10 mouse cellular contexts compared by ENCODE assay signal in genomic region chr11:99249115-99249514, GRCm38 (mm10). TPM values are rescaled to one million over a fixed set of nuclear protein-coding genes. Genes with fewer than 3 reads are reported as not detected.
DNase-seq lines count a peak whose midpoint lies in the region; ATAC-seq and TF ChIP-seq lines count a peak whose summit lies in the region.
"Had no signal": no experiment of that assay in that cellular context is flagged by ENCODE, and none has a peak within 500 bp of the region (broad histone marks: within the 10 kb centered on the region; RNA-seq: fewer than 3 reads in every experiment).

No protein-coding gene starts in this region.

- peak; percentile 64 for TF ChIP-seq RAD21 in CH12.LX (IDR thresholded peaks at IDR 0.05; ENCODE audit: low read depth, low read length)

- no peak overlapping the region for H3K27ac ChIP-seq in intestine, postnatal 0 days (ENCODE audit: low read depth, low read length)
- no peak overlapping the region for H3K27ac ChIP-seq in intestine, embryonic 16.5 days (ENCODE audit: low read length)
- H3K27ac ChIP-seq in CH12.LX (ENCODE audit: insufficient read depth, low read depth) = no peak overlapping the region
- no peak overlapping the region for H3K27ac ChIP-seq in liver, postnatal 0 days (ENCODE audit: low read depth)
- no peak overlapping the region for H3K27ac ChIP-seq in hindbrain, embryonic 12.5 days

- no peaks in the 10 kb centered on the region for H3K27me3 ChIP-seq in intestine, postnatal 0 days (replicated peaks; ENCODE audit: control insufficient read depth, insufficient read depth, low read length)
- H3K27me3 ChIP-seq in intestine, embryonic 16.5 days (replicated peaks; ENCODE audit: control insufficient read depth, insufficient read depth, low read length) = no peaks in the 10 kb centered on the region
- no peaks in the 10 kb centered on the region for H3K27me3 ChIP-seq in CH12.LX (replicated peaks)
- H3K27me3 ChIP-seq in liver, postnatal 0 days (ENCODE audit: insufficient read depth, low read length) = no peaks in the 10 kb centered on the region
- no peaks in the 10 kb centered on the region for H3K27me3 ChIP-seq in hindbrain, embryonic 12.5 days

- H3K36me3 ChIP-seq in intestine, postnatal 0 days (ENCODE audit: control insufficient read depth, insufficient read depth) = no peaks in the 10 kb centered on the region
- no peaks in the 10 kb centered on the region for H3K36me3 ChIP-seq in intestine, embryonic 16.5 days (ENCODE audit: control insufficient read depth, insufficient read depth, low read length)
- H3K36me3 ChIP-seq in CH12.LX (replicated peaks in 1 of 2; ENCODE audit: control insufficient read depth in 1 of 2, insufficient read depth in 1 of 2, low read length in 1 of 2) = no peaks in the 10 kb centered on the region
- no peaks in the 10 kb centered on the region for H3K36me3 ChIP-seq in liver, postnatal 0 days (replicated peaks; ENCODE audit: insufficient read depth, low read length)
- H3K36me3 ChIP-seq in hindbrain, embryonic 12.5 days = no peaks in the 10 kb centered on the region

- in situ Hi-C loops in CH12.LX (cut with MboI; ENCODE audit: low pct_ligation_motif_present, low pct_unique_long_range_greater_than_20kb, low sequenced_read_pairs) = loop anchor here (5.0 to 10.0 kb wide), 2 partner anchors 77 to 94 kb away; partner anchors contain the start of gene Ccr7

- 59% methylated on average over 4 of the region's 4 CpGs for WGBS in intestine, postnatal 0 days
- WGBS in intestine, embryonic 16.5 days = 56% methylated on average over 4 of the region's 4 CpGs
- WGBS in liver, postnatal 0 days (ENCODE audit: insufficient replicate concordance) = 61% methylated on average over 4 of the region's 4 CpGs
- 66% methylated on average over 4 of the region's 4 CpGs for WGBS in hindbrain, embryonic 12.5 days

- dilution Hi-C loops in CH12.LX (cut with MboI; ENCODE audit: extremely low pct_ligation_motif_present, extremely low pct_unique_long_range_greater_than_20kb, low sequenced_read_pairs) = no loop called here

- no peaks in the 10 kb centered on the region for H3K9me3 ChIP-seq in intestine, postnatal 0 days (ENCODE audit: control insufficient read depth)
- no peaks in the 10 kb centered on the region for H3K9me3 ChIP-seq in intestine, embryonic 16.5 days (ENCODE audit: control insufficient read depth, low read length)
- no peaks in the 10 kb centered on the region for H3K9me3 ChIP-seq in CH12.LX (replicated peaks; ENCODE audit: low read length)
- no peaks in the 10 kb centered on the region for H3K9me3 ChIP-seq in liver, postnatal 0 days (ENCODE audit: low read length)
- H3K9me3 ChIP-seq in hindbrain, embryonic 12.5 days (replicated peaks) = no peaks in the 10 kb centered on the region

- no peak overlapping the region for H3K4me3 ChIP-seq in intestine, postnatal 0 days (ENCODE audit: low read depth, low read length)
- H3K4me3 ChIP-seq in intestine, embryonic 16.5 days (ENCODE audit: low read length) = no peak overlapping the region
- H3K4me3 ChIP-seq in CH12.LX (replicated peaks in 1 of 3; ENCODE audit: low read depth in 2 of 3, low read length in 2 of 3, poor library complexity in 1 of 3) = no peak overlapping the region
- H3K4me3 ChIP-seq in liver, postnatal 0 days (ENCODE audit: low read depth, low read length) = no peak overlapping the region
- H3K4me3 ChIP-seq in hindbrain, embryonic 12.5 days = no peak overlapping the region

- H3K4me1 ChIP-seq in intestine, postnatal 0 days (replicated peaks; ENCODE audit: control insufficient read depth, insufficient read depth, low read length) = no peaks in the 10 kb centered on the region
- H3K4me1 ChIP-seq in intestine, embryonic 16.5 days (ENCODE audit: control insufficient read depth, insufficient read depth, low read length) = 0 out of 2 replicates have a peak, but pooled peaks cover 1% of the 10 kb centered on the region
- peaks cover 27 to 50% of the 10 kb centered on the region in 2 experiments for H3K4me1 ChIP-seq in CH12.LX (ENCODE audit: control insufficient read depth in 1 of 2, insufficient read depth in 2 of 2)
- H3K4me1 ChIP-seq in liver, postnatal 0 days (ENCODE audit: insufficient read depth) = peaks cover 2% of the 10 kb centered on the region
- peaks cover 5% of the 10 kb centered on the region for H3K4me1 ChIP-seq in hindbrain, embryonic 12.5 days

- ATAC-seq in intestine, postnatal 0 days = no peak
- no peak for ATAC-seq in intestine, embryonic 16.5 days
- ATAC-seq in cerebellum, adult (ENCODE audit: insufficient number of reproducible peaks, low FRiP score, low TSS enrichment) = 0 out of 2 replicates have a peak, but pooled peaks have one; percentile 45
- ATAC-seq in liver, postnatal 0 days = no peak
- ATAC-seq in hindbrain, embryonic 12.5 days (ENCODE audit: low FRiP score) = no peak

- no peak overlapping the region for H3K4me2 ChIP-seq in intestine, postnatal 0 days (replicated peaks; ENCODE audit: low read depth)
- H3K4me2 ChIP-seq in intestine, embryonic 16.5 days (ENCODE audit: low read depth, low read length) = no peak overlapping the region
- H3K4me2 ChIP-seq in CH12.LX (ENCODE audit: insufficient read depth, low read depth, poor library complexity, severe bottlenecking) = no peak overlapping the region
- H3K4me2 ChIP-seq in liver, postnatal 0 days (ENCODE audit: low read depth, low read length) = no peak overlapping the region
- no peak overlapping the region for H3K4me2 ChIP-seq in hindbrain, embryonic 12.5 days (replicated peaks)

- no peaks in the 10 kb centered on the region for H3K79me2 ChIP-seq in CH12.LX (replicated peaks; ENCODE audit: control insufficient read depth, extremely low read depth, insufficient read depth, poor library complexity, severe bottlenecking)

- no peak for TF ChIP-seq EP300 in CH12.LX (IDR thresholded peaks at IDR 0.05; ENCODE audit: low read length)
- no peak for TF ChIP-seq EP300 in liver, postnatal 0 days (IDR thresholded peaks at IDR 0.05; ENCODE audit: low read depth)

- DNase-seq in CH12.LX (ENCODE audit: extremely low read depth) = peak; percentile 39
- peak; percentile 51 for DNase-seq in liver, postnatal 0 days
- no peak for DNase-seq in yolk sac, embryonic 10.5 days (ENCODE audit: low spot score)
- DNase-seq in Muller cell, postnatal 12 days (ENCODE audit: inconsistent ontology term) = no peak

- no peak for TF ChIP-seq POLR2A in CH12.LX (IDR thresholded peaks at IDR 0.05; ENCODE audit: low read depth, low read length)

- peak; percentile 67 for TF ChIP-seq CTCF in intestine, postnatal 0 days (IDR thresholded peaks at IDR 0.05; ENCODE audit: low read depth)
- TF ChIP-seq CTCF in CH12.LX (conservative IDR thresholded peaks at IDR 0.05 in 1 of 2, IDR thresholded peaks at IDR 0.05 in 1 of 2; ENCODE audit: low read depth in 2 of 2, low read length in 2 of 2) = peak; percentile 73 to 86
- peak; percentile 71 for TF ChIP-seq CTCF in liver, postnatal 0 days (IDR thresholded peaks at IDR 0.05; ENCODE audit: low read depth)

- no peak overlapping the region for H3K9ac ChIP-seq in intestine, postnatal 0 days (ENCODE audit: low read depth, low read length)
- no peak overlapping the region for H3K9ac ChIP-seq in intestine, embryonic 16.5 days (ENCODE audit: low read depth, low read length)
- H3K9ac ChIP-seq in CH12.LX (ENCODE audit: insufficient read depth, low read depth) = no peak overlapping the region
- H3K9ac ChIP-seq in liver, postnatal 0 days (replicated peaks) = no peak overlapping the region
- H3K9ac ChIP-seq in hindbrain, embryonic 12.5 days = no peak overlapping the region

TF ChIP-seq in CH12.LX, 34 proteins besides CTCF, POLR2A, EP300 and RAD21:
- peak; percentile 76 for TF ChIP-seq SMC3 (IDR thresholded peaks at IDR 0.05; ENCODE audit: low read depth, low read length)
- TF ChIP-seq KAT2A (IDR thresholded peaks at IDR 0.05; ENCODE audit: insufficient replicate concordance, low read length) = no peak
- TF ChIP-seq NRF1 (IDR thresholded peaks at IDR 0.05; ENCODE audit: low read depth, low read length) = no peak
- TF ChIP-seq MAX (IDR thresholded peaks at IDR 0.05; ENCODE audit: low read length) = 0 out of 2 replicates have a peak, but pooled peaks have one; percentile 21
- TF ChIP-seq IRF4 (IDR thresholded peaks at IDR 0.05; ENCODE audit: low read depth, low read length) = peak; percentile 34; the same call in 1 of the 2 replicates
TF ChIP-seq in CH12.LX: peak in this region for 3.

RNA-seq across cellular contexts. Expression of gene Krt222, which starts 5.2 kb away (rescaled TPM):
- 0.42 and 0.61 TPM in 2 replicates for polyA plus RNA-seq in intestine, postnatal 0 days (2015; fragmentation: Nextera tagmentation; extraction: Ambion mirVana)
- polyA plus RNA-seq in intestine, embryonic 16.5 days (2015; fragmentation: Nextera tagmentation; extraction: Ambion mirVana) = 0.22 and 0.54 TPM in 2 replicates
- 15.4 and 22.0 TPM in 2 replicates for total RNA-seq in CH12.LX (2012; rRNA removed)
- 22.9 TPM in 2 replicates for total RNA-seq in CH12.LX (2014; rRNA removed)
- 24.4 and 29.3 TPM in 2 replicates for polyA plus RNA-seq in CH12.LX (2012; ENCODE audit: insufficient read length, low read depth)
- polyA plus RNA-seq in liver, postnatal 0 days (2015; fragmentation: Nextera tagmentation; extraction: Ambion mirVana) = 0.39 and 0.55 TPM in 2 replicates
- polyA plus RNA-seq in hindbrain, embryonic 12.5 days (2016; fragmentation: Nextera tagmentation; extraction: Ambion mirVana) = 0.98 and 1.5 TPM in 2 replicates
- total RNA-seq: hematopoietic stem cell, adult 5-6 weeks had no signal

RNA-seq across cellular contexts. Expression of gene Smarce1, which starts 18.3 kb away (rescaled TPM):
- polyA plus RNA-seq in intestine, postnatal 0 days (2015; fragmentation: Nextera tagmentation; extraction: Ambion mirVana) = 73.1 and 80.0 TPM in 2 replicates
- 142 and 159 TPM in 2 replicates for polyA plus RNA-seq in intestine, embryonic 16.5 days (2015; fragmentation: Nextera tagmentation; extraction: Ambion mirVana)
- total RNA-seq in CH12.LX (2012; rRNA removed) = 246 and 257 TPM in 2 replicates
- total RNA-seq in CH12.LX (2014; rRNA removed) = 149 and 184 TPM in 2 replicates
- polyA plus RNA-seq in CH12.LX (2012; ENCODE audit: insufficient read length, low read depth) = 464 and 617 TPM in 2 replicates
- 57.4 and 61.0 TPM in 2 replicates for polyA plus RNA-seq in liver, postnatal 0 days (2015; fragmentation: Nextera tagmentation; extraction: Ambion mirVana)
- polyA plus RNA-seq in hindbrain, embryonic 12.5 days (2016; fragmentation: Nextera tagmentation; extraction: Ambion mirVana) = 366 and 375 TPM in 2 replicates

RNA-seq across cellular contexts. Expression of gene Krt24, which starts 35.9 kb away (rescaled TPM):
- 0.08 TPM in 1 of 2 replicates, not detected in the other for polyA plus RNA-seq in intestine, postnatal 0 days (2015; fragmentation: Nextera tagmentation; extraction: Ambion mirVana)
- polyA plus RNA-seq in intestine, embryonic 16.5 days (2015; fragmentation: Nextera tagmentation; extraction: Ambion mirVana) = not detected in 2 replicates
- total RNA-seq in CH12.LX (2012; rRNA removed) (not detected in 2 replicates), CH12.LX (2014; rRNA removed) (not detected in 2 replicates)
- not detected in 2 replicates for polyA plus RNA-seq in CH12.LX (2012; ENCODE audit: insufficient read length, low read depth)
- not detected in 2 replicates for polyA plus RNA-seq in liver, postnatal 0 days (2015; fragmentation: Nextera tagmentation; extraction: Ambion mirVana)
- not detected in 2 replicates for polyA plus RNA-seq in hindbrain, embryonic 12.5 days (2016; fragmentation: Nextera tagmentation; extraction: Ambion mirVana)
- total RNA-seq: adrenal gland, adult 18-20 months; hematopoietic stem cell, adult 5-6 weeks had no signal

Comparison
In these comparisons a context has a peak if more than half of its experiments do, and no peak if none do; other contexts are left out.
1. DNase-seq: peak in CH12.LX (single experiment) and liver, postnatal 0 days (single experiment); none in yolk sac, embryonic 10.5 days (single experiment) and Muller cell, postnatal 12 days (single experiment).
2. RNA of gene Krt222, which starts 5.2 kb away (polyA plus RNA-seq): 24.4 to 29.3 TPM in CH12.LX; 0.98 to 1.5 TPM in hindbrain, embryonic 12.5 days, 0.42 to 0.61 TPM in intestine, postnatal 0 days, 0.39 to 0.55 TPM in liver, postnatal 0 days and 0.22 to 0.54 TPM in intestine, embryonic 16.5 days; every median in the first group is over 10 times any median in the second.
3. Peak in every context shown above with its lines, with median percentiles within 50 percentile points of each other: CTCF ChIP-seq.